Mouse (Mus musculus) limb, embryonic 12.5 days (tissue): ENCODE data around the gene Abcg5. TPM values are rescaled to one million over a fixed set of nuclear protein-coding genes. Genes with fewer than 3 reads are reported as not detected.

Experiments used
- ATAC-seq: fragments of 200-750 bp; cut with Nextera tagmentation; 2 replicates; pipeline ENCODE4 v1.8.0; 2017; ENCODE audit warnings: low read depth, moderate TSS enrichment; ENCODE audit not compliant: insufficient number of reproducible peaks, insufficient read depth, low FRiP score, low TSS enrichment
- H3K27ac ChIP-seq: fragments of 300-500 bp; sonication (generic); 2 replicates; pipeline ENCODE4 v1.5.1; 2016; ENCODE audit warnings: mild to moderate bottlenecking, moderate library complexity
- H3K27me3 ChIP-seq: fragments of 300-500 bp; sonication (generic); 2 replicates; pipeline ENCODE4 v1.6.1; 2016; ENCODE audit warnings: mild to moderate bottlenecking, moderate library complexity
- H3K36me3 ChIP-seq: fragments of 300-500 bp; sonication (generic); 2 replicates; pipeline ENCODE4 v1.6.1; 2016; ENCODE audit warnings: mild to moderate bottlenecking, moderate library complexity
- H3K4me1 ChIP-seq: fragments of 300-500 bp; sonication (generic); replicated peaks from 2 replicates; pipeline ENCODE4 v1.6.1; 2016
- H3K4me2 ChIP-seq: fragments of 300-500 bp; sonication (generic); 2 replicates; pipeline ENCODE4 v1.6.1; 2016; ENCODE audit warnings: mild to moderate bottlenecking, moderate library complexity
- H3K4me3 ChIP-seq: fragments of 300-500 bp; sonication (generic); replicated peaks from 2 replicates; pipeline ENCODE4 v1.5.1; 2016; ENCODE audit warnings: mild to moderate bottlenecking
- H3K9ac ChIP-seq: fragments of 300-500 bp; sonication (generic); replicated peaks from 2 replicates; pipeline ENCODE4 v1.6.1; 2016; ENCODE audit warnings: mild to moderate bottlenecking, moderate library complexity
- H3K9me3 ChIP-seq: fragments of 300-500 bp; sonication (generic); 2 replicates; pipeline ENCODE4 v1.6.1; 2016; ENCODE audit warnings: mild to moderate bottlenecking, moderate library complexity
- WGBS: fragments of 180-500 bp; shearing (Covaris S2); methylation state at CpG from one replicate; pipeline ENCODE4 v1.1.7; 2016; 5-methylcytosine and 5-hydroxymethylcytosine counted together
- polyA plus RNA-seq: library from polyadenylated mRNA; unstranded; fragments of >200 nt; fragmentation: Nextera tagmentation; extraction: Ambion mirVana; gene quantifications from 2 replicates; pipeline ENCODE4 v1.2.1, GENCODE M21; 2016

The Abcg5 gene
- polyA plus RNA-seq, 1 experiment from 2014 or later: 0.95 TPM

DNA sequence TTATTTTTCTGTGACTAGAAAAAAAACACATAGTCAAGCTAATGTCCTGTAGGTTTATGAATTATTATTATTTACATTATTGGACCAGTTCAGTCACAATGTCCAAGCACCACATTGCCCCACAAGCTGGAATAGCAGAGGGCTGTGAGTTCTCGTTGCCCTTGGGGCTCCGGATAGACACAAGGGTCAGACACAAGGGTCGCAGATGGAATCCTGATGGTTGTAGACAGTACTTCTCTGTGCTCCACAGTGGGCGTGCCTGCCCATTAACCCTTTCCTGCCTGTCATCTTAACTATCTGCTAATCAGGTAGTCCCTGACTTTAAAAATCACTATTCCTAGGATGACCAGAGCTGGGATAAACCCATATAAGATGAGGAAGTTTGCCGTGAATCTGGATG, 24.6 kb downstream of the Abcg5 start:
- H3K27ac ChIP-seq: no peak overlapping the region

GRCm38 (mm10) chr17:84657782-84658181, 25.0 kb downstream of the Abcg5 start:
- WGBS: 63% methylated on average over 7 of the region's 7 CpGs
- no peak overlapping the region for H3K27ac ChIP-seq
- peaks cover 14% of the 10 kb centered on the region for H3K4me1 ChIP-seq
- H3K36me3 ChIP-seq: no peaks in the 10 kb centered on the region
- no peak for ATAC-seq
- no peak overlapping the region for H3K9ac ChIP-seq
- H3K27me3 ChIP-seq: no peaks in the 10 kb centered on the region
- H3K9me3 ChIP-seq: no peaks in the 10 kb centered on the region
- H3K4me2 ChIP-seq: no peak overlapping the region
- H3K4me3 ChIP-seq: no peak overlapping the region

More for the DNA sequence above, 24.6 kb downstream of the Abcg5 start:
- Histone ChIP-seq H3K4me2 (no peak overlapping the region), H3K36me3 (no peaks in the 10 kb centered on the region), H3K27me3 (no peaks in the 10 kb centered on the region), H3K9me3 (no peaks in the 10 kb centered on the region), H3K4me3 (no peak overlapping the region), H3K9ac (no peak overlapping the region), H3K4me1 (peaks cover 14% of the 10 kb centered on the region)
- no peak for ATAC-seq
- WGBS: 37% methylated on average over 5 of the region's 5 CpGs

DNA sequence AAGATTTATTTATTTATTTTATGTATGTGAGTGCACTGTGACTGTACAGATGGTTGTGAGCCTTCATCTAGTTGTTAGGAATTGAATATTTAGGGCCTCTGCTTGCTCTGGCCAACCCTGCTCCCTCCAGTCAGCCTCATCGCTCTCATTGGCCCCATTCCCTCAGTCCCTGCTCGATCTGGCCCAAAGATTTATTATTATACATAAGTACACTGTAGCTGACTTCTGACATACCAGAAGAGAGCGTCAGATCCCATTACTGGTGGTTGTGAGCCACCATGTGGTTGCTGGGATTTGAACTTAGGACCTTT, 25.4 kb downstream of the Abcg5 start:
- Histone ChIP-seq H3K4me2 (no peak overlapping the region), H3K9ac (no peak overlapping the region), H3K27ac (no peak overlapping the region), H3K36me3 (no peaks in the 10 kb centered on the region), H3K4me3 (no peak overlapping the region), H3K4me1 (peaks cover 14% of the 10 kb centered on the region), H3K9me3 (no peaks in the 10 kb centered on the region), H3K27me3 (no peaks in the 10 kb centered on the region)
- WGBS: 77% methylated on average over 3 of the region's 3 CpGs
- no peak for ATAC-seq

DNA sequence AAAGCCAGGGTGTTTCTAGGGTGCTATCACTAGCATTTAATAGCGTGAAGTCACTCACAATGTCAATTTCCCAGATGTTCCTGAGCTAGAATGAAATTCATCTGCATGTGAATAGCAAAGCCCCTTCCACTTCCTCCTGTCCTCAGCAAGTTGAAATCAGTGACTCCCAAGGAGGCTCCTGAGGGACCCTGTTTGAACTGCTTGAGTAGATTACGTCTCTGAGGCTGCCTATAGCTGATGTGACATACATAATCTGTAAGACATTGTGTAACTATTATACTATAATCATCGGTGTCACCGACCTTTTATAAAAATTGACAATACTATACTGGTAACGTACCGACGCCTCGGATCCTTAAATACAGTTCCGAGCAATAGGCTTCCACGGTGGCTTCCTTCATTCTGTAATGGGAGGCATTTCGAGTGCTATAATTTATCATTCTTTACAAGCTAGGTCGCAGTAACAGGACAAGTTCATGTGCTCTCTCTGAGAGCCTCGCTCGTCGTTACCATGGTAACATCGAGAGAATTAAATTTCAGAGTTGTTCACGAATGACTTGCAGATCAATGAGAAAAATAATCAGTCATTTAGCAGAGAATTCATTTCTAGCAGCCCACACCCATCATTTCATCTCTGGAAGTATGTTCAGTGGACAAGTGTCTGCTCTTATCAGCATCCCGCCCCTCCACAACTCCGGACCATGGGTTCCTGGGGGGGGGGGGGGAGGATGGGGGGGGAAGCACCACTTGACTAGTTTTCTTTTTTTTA, 26.0 kb downstream of the Abcg5 start:
- H3K9me3 ChIP-seq: no peaks in the 10 kb centered on the region
- no peak overlapping the region for H3K4me3 ChIP-seq
- H3K4me2 ChIP-seq: no peak overlapping the region
- WGBS: 72% methylated on average over 19 of the region's 19 CpGs
- H3K27me3 ChIP-seq: no peaks in the 10 kb centered on the region
- no peak for ATAC-seq
- H3K27ac ChIP-seq: no peak overlapping the region
- no peaks in the 10 kb centered on the region for H3K36me3 ChIP-seq
- H3K9ac ChIP-seq: no peak overlapping the region
- peaks cover 14% of the 10 kb centered on the region for H3K4me1 ChIP-seq

GRCm38 (mm10) chr17:84656205-84656604, 26.6 kb downstream of the Abcg5 start:
- Histone ChIP-seq H3K4me3 (no peak overlapping the region), H3K9ac (no peak overlapping the region), H3K9me3 (no peaks in the 10 kb centered on the region), H3K27me3 (no peaks in the 10 kb centered on the region), H3K36me3 (no peaks in the 10 kb centered on the region), H3K4me2 (no peak overlapping the region), H3K27ac (no peak overlapping the region), H3K4me1 (peaks cover 14% of the 10 kb centered on the region)
- no peak for ATAC-seq
- 68% methylated on average over 5 of the region's 5 CpGs for WGBS

DNA sequence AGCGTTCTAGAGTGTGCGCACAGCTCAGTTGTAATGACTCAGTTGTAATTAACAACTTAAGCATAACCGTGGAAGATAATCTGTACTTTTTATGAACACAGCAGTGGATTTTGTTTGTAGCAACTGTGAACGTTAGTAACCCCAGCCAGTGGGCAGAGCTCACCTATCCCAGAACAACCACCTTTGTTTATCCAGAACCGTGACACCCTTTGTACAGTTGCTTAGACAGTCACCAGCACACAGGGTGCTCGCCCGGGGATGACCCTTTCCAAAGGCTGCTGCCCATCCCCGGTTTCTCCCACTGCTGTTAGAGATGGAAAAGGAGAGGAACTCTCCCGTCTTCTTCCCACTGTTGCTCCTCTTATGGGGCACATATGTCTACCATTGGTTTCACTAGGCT, 29.3 kb downstream of the Abcg5 start:
- Histone ChIP-seq H3K9ac (no peak overlapping the region), H3K36me3 (peaks cover 5% of the 10 kb centered on the region; the same call in 1 of the 2 replicates), H3K27me3 (no peaks in the 10 kb centered on the region), H3K27ac (no peak overlapping the region), H3K9me3 (no peaks in the 10 kb centered on the region), H3K4me3 (no peak overlapping the region), H3K4me1 (peaks cover 14% of the 10 kb centered on the region), H3K4me2 (no peak overlapping the region)
- ATAC-seq: no peak
- WGBS: 89% methylated on average over 9 of the region's 9 CpGs

DNA sequence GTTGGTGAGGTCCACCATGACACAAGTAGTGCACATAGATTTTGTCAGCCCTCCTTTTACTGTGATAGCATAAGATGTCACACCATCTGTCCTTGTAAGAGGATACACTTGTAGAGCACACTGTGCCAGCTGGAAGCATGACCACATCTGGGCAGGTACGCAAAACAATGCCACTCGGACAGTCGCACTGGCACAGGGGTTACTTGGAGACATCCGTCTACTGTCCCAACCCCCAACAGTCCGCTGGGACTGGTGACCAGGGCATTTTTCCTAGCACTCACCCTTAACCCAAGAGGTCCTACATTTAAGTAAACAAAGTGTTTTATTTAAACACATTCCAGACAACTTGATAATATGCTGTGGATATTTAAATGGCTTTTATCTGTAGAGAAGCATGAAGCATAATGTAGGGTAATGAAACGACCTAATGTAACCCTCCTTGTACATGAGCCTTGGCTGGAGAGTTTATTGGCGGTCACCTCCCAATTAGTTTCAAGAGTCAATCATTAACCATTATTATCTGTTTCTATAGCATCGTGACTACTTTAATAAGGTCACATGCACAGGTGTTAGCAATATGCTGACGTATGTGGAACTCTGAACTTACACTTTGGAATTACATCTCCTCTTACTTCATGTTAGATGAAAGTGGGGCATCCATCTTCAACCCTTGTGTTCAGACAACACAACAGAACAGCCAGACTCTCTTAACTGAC, 32.4 kb downstream of the Abcg5 start:
- Histone ChIP-seq H3K27ac (no peak overlapping the region), H3K36me3 (peaks cover 5% of the 10 kb centered on the region; the same call in 1 of the 2 replicates), H3K27me3 (no peaks in the 10 kb centered on the region), H3K9me3 (no peaks in the 10 kb centered on the region), H3K4me2 (no peak overlapping the region), H3K9ac (no peak overlapping the region), H3K4me3 (no peak overlapping the region), H3K4me1 (peaks cover 6% of the 10 kb centered on the region)
- ATAC-seq: no peak
- 85% methylated on average over 9 of the region's 9 CpGs for WGBS

DNA sequence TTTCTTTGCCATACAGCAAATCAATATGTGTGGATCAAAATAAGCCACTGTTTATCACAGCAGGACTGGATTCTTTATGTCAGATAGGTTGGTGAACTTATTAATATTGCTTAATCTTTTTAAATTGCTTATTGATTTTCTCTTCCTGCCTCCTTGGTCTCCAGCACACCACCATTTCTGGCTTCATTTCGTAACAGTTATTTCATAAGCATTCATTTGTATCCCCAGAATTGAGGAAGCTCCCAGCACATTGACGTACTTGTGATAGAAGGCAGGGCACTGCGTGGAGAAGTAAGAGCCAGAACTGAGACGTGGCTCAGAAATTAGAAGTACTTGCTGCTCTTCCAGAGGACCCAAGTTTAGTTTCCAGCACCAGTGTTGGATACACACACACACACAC, 35.2 kb downstream of the Abcg5 start:
- Histone ChIP-seq H3K4me2 (no peak overlapping the region), H3K4me3 (no peak overlapping the region), H3K4me1 (peaks cover 24% of the 10 kb centered on the region), H3K27ac (no peak overlapping the region), H3K36me3 (peaks cover 5% of the 10 kb centered on the region; the same call in 1 of the 2 replicates), H3K27me3 (no peaks in the 10 kb centered on the region), H3K9me3 (no peaks in the 10 kb centered on the region), H3K9ac (no peak overlapping the region)
- 88% methylated on average over 4 of the region's 4 CpGs for WGBS
- no peak for ATAC-seq

GRCm38 (mm10) chr17:84646477-84646876, 36.3 kb downstream of the Abcg5 start:
- H3K9me3 ChIP-seq: no peaks in the 10 kb centered on the region
- H3K9ac ChIP-seq: no peak overlapping the region
- no peak overlapping the region for H3K4me3 ChIP-seq
- H3K36me3 ChIP-seq: peaks cover 5% of the 10 kb centered on the region; the same call in 1 of the 2 replicates
- H3K27me3 ChIP-seq: no peaks in the 10 kb centered on the region
- peaks cover 24% of the 10 kb centered on the region for H3K4me1 ChIP-seq
- H3K4me2 ChIP-seq: no peak overlapping the region
- 59% methylated on average over 2 of the region's 2 CpGs for WGBS
- ATAC-seq: no peak
- no peak overlapping the region for H3K27ac ChIP-seq

- Histone ChIP-seq H3K9me3 (no peaks in the 10 kb centered on the region), H3K4me2 (no peak overlapping the region), H3K4me3 (no peak overlapping the region), H3K36me3 (peaks cover 6% of the 10 kb centered on the region; the same call in 1 of the 2 replicates), H3K27ac (no peak overlapping the region), H3K4me1 (peaks cover 24% of the 10 kb centered on the region), H3K9ac (no peak overlapping the region), H3K27me3 (no peaks in the 10 kb centered on the region)
- no peak for ATAC-seq
- WGBS: 14% methylated on average over 5 of the region's 7 CpGs
These were observed 36.9 kb downstream of the Abcg5 start for GRCm38 (mm10) chr17:84645894-84646293.

DNA sequence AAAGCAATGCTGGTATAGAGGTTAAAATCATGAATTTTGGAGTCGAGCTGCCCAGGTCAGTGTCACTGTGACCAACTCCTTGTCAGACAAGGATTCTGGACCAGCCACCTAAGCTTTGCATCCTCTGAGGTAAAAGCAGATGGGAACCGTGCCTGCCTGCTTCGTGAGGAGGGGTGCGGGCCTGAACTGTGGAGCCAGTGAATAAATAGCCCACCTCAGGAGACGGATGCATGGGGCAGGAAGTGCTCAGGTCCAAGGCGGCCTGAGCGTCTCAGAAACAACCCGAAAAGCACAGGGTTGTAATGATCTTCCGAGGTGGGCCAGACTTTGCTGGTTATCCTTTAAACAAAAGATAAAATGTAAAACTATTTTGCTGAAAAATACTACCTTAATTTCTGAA, 37.7 kb downstream of the Abcg5 start:
- no peak overlapping the region for H3K4me3 ChIP-seq
- ATAC-seq: no peak
- H3K27me3 ChIP-seq: no peaks in the 10 kb centered on the region
- 0 out of 2 replicates have a peak overlapping the region, but pooled peaks have one; percentile 23 for H3K27ac ChIP-seq
- H3K4me2 ChIP-seq: no peak overlapping the region
- no peaks in the 10 kb centered on the region for H3K9me3 ChIP-seq
- peaks cover 25% of the 10 kb centered on the region for H3K4me1 ChIP-seq
- no peak overlapping the region for H3K9ac ChIP-seq
- 20% methylated on average over 9 of the region's 9 CpGs for WGBS
- peaks cover 4% of the 10 kb centered on the region; the same call in 1 of the 2 replicates for H3K36me3 ChIP-seq
